Mouse (Mus musculus) heart, adult 9 months (tissue): ENCODE results near the gene Mpeg1.

Experiments used
- DNase-seq, 2 experiments: peaks; one replicate each; pipeline ENCODE4 v3.0.0; 2022; ENCODE audit warnings: low spot score in 2 of 2

Mpeg1 gene

GRCm38 (mm10) chr19:12460282-12461249 is at the start of gene Mpeg1:
Mpeg1 (plus strand) TSS chr19:12460779.
- DNase-seq, result no peak

DNA sequence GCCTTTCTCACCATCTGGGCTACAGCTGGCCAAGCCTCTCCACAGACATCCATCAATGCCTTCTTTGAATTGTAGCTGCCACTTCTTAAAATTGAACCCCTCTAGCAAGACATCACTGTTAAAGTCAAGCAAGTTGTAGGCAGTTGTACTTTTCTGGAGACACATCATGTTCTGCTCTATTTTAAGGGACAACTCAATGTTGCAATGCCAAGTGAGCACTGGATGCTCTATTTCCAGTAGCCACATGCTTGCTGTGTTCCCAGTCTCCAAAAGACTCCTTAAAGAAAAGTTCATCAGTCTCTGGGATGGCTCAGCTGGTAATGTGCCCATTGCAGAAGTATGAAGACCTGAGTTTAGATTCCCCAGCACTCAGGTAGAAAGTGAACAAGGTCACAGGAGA is 46.8 kb upstream of the Mpeg1 start:
- no peak for DNase-seq

GRCm38 (mm10) chr19:12417361-12417760 is 43.2 kb upstream of the Mpeg1 start, which contains the start of gene Olfr1441:
Olfr1441 (plus strand) TSS chr19:12417433.
- DNase-seq, result no peak

DNA sequence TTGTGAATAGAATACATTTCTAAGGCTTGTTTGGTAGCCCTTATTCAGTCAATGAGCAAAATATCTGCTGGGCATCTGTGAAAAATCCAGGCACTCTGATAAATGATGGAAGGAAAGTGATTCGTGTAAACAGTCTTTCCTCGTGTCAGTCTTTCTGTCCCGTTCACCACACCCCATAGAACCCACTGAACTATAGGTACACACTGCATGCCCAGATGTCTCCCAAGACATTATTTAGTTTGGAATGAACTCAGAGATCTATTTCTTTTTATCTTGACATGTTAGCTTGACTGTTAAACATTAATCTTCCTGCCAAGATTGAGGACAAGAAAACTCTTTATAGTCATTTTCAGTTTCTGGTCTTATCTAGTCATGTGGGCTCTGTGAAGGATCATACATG is 42.3 kb upstream of the Mpeg1 start:
- no peak for DNase-seq

GRCm38 (mm10) chr19:12420555-12420954 is 40.0 kb upstream of the Mpeg1 start:
- DNase-seq, result no peak

DNA sequence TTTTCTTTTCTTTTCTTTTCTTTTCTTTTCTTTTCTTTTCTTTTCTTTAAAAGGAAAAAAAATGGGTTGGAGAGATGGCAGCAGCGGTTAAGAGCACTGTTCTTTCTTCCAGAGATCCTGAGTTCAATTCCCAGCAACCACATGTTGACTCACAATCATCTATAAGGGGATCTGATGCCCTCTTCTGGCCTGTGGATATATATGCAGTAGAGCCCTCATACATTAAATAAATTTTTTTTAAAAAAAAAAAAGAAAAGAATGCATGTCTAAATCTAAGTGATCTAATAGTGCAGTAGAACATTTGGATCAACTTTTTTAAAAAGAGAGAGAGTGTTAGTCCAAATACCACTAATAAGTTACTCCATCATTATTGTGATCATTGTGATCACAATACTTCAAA is 38.9 kb upstream of the Mpeg1 start:
- no peak for DNase-seq

GRCm38 (mm10) chr19:12427101-12427500 is 33.5 kb upstream of the Mpeg1 start:
- no peak for DNase-seq

DNA sequence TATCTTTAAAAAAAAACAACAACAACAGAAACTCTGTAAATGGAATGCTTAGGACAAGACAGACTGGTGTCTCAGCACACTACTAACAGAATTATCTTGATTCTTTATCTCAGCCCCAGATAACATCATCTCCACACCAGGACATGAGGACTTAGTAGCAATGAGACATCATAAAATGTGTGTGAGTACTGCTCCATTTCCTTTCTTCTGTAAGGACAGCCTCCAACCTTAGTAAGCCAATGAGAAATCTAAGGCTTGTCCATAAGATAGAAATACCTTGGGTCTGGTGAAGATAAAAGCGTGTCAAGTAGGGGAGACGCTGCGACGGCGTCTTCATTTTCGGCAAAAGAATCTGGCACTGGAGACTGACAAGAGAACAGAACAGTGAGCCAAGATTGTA is 33.0 kb upstream of the Mpeg1 start, which contains the start of gene Pfpl:
Gene Pfpl, plus strand, starts transcription at position 301 of the 400 bp plus-strand sequence.
- DNase-seq, result no peak

DNA sequence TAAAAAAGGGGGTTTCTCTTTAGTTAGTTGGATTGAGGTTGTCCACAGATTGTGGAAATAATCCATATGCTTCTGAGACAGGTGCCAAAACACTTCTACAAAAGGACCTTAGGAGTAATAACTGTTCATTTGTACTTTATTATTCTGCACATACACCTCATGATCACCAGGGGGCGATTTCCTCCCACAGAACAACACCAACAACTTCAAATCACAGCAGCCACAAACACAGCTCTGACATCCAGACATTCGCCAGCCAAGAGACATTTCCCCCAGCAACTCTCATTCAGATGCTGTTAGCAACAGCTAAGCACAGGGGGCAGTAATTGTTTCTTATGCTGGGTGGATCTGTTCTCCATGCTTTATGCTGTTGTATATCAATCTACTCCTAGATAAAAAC is 27.5 kb upstream of the Mpeg1 start:
- DNase-seq, result peak; percentile 50 to 68

DNA sequence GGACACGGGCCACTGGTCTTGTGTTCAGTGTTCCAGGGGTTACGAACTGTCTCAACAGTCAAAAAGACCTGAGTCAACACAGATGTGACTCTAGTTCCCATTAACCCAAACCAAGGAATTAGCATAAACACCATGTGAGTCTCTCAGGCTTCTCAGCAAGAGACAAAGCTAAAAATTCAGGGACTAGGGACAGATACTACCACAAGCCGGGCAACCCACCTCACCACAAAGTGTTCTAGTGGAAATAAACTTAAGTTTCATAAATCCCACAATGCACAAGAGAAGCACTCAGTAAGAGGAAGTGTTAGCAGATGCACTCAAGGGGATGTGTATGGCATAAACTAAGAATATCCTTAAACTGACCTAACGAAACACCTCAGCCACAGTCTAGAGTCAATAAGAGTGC is 25.6 kb upstream of the Mpeg1 start:
- DNase-seq, result peak; percentile 6 to 45

DNA sequence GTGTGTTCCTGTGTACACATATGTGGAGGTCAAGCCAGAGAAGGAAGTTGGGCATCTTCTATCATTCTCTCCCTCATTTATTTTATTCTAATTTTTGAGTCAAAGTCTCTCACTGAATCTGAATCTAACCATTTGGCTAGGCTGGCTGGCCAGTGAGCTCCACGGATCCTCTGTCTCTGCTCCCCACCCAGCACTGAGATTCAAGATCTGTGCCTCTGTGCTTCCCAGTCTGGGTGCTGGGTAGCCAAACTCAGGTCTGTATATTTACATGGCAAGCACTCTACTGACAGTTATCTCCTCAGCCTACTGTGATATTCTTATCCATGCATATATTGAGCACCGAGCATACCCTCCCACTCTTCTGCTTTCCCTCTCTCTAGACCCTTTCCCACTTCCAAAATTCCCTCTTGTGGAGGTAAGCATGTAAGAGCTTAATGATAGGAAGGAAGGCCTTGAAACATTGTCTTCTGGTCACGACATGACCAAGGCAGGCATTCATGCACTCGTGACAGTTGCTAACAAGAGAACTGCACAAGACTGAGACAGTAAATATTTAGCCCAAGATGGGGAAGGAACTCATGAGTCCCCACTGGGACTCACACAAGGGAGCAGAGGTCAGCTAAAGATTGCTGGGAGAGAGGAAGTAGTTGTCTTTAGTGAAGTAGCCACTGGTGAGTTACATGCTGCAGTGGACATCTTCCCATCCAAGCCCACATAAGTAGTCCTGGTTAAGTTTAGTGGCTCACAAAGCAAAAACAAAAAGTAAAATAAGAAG is 24.6 kb upstream of the Mpeg1 start:
- peak; percentile 17 to 48 for DNase-seq

- no peak for DNase-seq
Measured at GRCm38 (mm10) chr19:12439581-12439980, 21.0 kb upstream of the Mpeg1 start.

DNA sequence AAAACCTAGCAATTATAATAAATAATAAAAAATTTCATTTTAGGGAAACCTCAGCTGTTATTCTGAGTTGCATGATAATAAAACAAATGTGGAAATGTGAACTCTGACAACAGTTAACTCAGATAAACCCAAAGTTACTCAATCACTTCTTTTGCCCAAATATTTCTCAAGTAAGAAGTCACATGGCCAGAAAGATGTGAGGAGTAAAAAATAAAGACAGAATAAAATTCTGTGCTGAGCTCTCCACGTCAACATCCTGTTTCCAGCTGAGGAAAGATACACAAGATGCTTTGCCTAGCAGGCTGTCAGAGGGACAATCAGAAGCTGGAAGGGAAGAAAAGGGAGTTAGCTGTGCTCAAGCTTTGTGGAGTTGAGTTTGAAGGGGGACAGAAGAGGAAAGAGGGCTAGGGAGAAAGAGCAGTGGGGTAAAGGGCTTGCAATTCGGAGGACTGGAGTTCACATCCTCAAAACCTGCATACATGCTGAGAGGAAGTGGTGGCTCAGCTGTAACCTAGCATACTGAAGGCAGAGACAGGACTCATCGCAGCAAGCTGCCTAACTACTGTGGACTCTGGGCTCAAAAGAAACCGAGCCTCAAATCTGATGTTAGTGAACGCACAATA is 20.4 kb upstream of the Mpeg1 start:
- peak; percentile 45 to 58 for DNase-seq

DNA sequence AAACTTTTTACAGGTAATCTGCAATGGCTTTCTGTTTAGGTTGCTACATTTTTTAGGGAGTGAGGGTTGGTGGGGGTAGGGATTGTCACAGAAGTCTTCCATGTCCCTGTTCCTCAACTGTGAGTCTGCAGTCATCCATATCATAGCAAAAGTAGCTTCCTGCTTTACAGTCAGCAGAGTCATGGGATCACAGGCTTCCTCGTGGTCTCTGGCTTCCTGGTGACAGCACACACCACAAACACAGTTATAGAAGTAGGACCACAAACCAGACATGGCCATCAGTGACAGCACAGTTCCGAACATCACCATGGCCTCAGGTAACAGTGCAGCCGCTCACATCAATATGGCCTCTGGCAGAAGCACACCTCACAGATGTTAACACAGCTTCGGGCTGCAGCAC is 18.0 kb upstream of the Mpeg1 start:
- peak in 1 of 2 experiments; percentile 14 for DNase-seq

- peak in 1 of 2 experiments; percentile 41 for DNase-seq
Measured at GRCm38 (mm10) chr19:12445014-12445413, 15.6 kb upstream of the Mpeg1 start.

DNA sequence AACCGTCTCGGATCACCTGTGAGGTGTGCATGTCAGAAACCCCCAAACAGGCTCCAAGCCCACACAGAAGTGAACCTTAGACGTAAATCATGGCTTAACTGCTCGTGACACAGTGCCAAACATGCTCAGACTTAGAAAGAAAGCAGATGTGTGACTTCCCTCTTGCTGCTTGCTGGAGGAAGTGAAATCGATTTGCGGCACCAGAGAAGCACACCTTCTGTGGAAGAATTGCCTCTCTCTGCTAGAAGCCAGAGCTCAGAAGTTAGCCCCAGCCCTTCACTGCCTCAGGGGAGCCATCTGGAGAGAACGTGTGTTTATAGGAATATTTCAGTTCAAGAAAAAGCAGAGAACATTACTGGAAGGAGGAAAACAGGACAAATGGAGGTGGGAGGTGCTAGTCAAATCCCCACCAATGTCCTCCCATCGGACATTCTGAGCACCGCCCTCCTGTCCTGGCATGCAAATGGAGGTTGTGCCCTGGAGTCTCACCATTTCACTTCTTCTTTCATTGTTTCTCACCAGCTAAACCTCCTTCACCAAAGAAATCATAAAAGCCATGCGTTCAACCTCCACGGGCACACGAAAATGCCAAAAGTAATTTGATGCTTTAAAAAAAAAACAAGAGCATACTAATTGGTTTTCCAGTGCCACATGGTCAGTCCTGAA is 3.0 kb upstream of the Mpeg1 start:
- DNase-seq, result no peak

DNA sequence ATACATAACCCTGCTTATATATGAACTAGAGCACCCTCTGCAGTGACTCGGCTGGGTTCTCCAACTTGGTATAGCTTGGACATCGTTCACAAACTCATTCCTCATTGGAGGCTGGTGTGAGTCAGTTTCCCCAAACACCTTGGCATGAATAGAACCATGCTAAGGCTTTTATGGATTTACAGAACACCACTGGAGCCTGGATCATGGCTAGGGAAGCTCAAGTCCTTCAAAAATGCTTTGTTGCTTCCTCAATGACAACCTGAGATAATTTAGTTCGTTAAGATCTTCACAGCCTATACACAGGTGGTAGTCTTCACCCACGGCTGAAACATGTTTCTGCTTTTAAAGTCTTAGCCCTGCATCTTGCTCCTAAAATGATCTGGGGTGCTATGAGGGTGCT is 1.1 kb upstream of the Mpeg1 start:
- DNase-seq, result no peak

GRCm38 (mm10) chr19:12462851-12463721 is 2.5 kb downstream of the Mpeg1 start:
- DNase-seq, result no peak

GRCm38 (mm10) chr19:12463722-12464035 is 3.1 kb downstream of the Mpeg1 start:
- DNase-seq, result no peak

DNA sequence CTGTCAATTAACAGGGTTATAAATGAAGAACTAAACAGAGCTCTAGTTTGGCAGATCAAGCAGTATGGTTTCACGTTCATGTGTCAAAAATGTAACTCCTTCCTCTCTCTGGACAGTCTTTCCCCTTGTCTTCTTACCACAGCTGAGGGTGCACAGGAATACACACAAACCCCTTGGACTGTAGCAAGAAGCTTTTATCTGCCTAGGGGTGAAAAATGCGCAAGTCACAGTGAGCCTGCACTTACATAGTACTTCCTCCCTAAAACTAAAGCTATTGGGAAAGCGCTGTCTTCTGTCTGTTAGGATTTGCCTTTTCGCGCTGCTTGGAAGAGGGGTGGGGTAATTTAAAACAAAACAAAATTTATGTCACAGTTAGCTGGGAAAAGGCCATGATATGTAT is 3.5 kb downstream of the Mpeg1 start:
- DNase-seq, result no peak

DNA sequence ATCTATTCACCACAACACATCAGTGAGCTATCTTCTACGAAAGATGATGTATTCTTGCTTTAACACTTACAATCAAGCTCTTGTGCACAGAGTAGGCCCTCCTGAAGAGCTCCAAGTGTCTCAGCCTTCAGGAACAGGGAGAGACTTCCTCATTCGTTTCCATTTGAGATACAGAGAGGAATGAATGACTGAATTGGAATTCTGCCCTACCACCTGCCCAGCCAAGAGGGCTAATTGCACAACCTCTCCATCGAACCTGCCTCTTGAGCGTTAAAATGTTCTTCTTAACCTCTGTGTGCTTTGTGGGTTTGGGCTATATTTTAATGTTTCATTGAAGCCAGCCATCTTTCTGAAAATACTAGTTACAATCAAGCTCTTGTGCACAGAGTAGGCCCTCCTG is 4.1 kb downstream of the Mpeg1 start:
- DNase-seq, result no peak
